Mouse (Mus musculus): ENCODE measurements around the gene Wdr66.

GRCm38 (mm10) chr5:123279248-123279647 lies 27.3 kb downstream of the Wdr66 start:
- TF ChIP-seq CTCF (IDR thresholded peaks at IDR 0.05; ENCODE audit: borderline replicate concordance, insufficient read depth, low read depth, low read length) (no peak), POLR2A (IDR thresholded peaks at IDR 0.05; ENCODE audit: borderline replicate concordance, insufficient read depth, low read length) (no peak)
